Mouse (Mus musculus) neural tube, embryonic 13.5 days (tissue): ENCODE results near the gene Uvrag. TPM values are rescaled to one million over a fixed set of nuclear protein-coding genes. Genes with fewer than 3 reads are reported as not detected.

Source experiments
- ATAC-seq: fragments of 200-750 bp; cut with Nextera tagmentation; 2 replicates; pipeline ENCODE4 v1.8.0; 2017; ENCODE audit warnings: low read depth, mild to moderate bottlenecking, moderate TSS enrichment, moderate library complexity
- H3K27ac ChIP-seq: fragments of 300-500 bp; sonication (generic); replicated peaks from 2 replicates; pipeline ENCODE4 v1.5.1; 2015; ENCODE audit warnings: moderate library complexity, mild to moderate bottlenecking, inconsistent platforms
- H3K27me3 ChIP-seq: fragments of 300-500 bp; sonication (generic); 2 replicates; pipeline ENCODE4 v1.6.1; 2015; ENCODE audit warnings: mild to moderate bottlenecking, inconsistent platforms
- H3K36me3 ChIP-seq: fragments of 300-500 bp; sonication (generic); 2 replicates; pipeline ENCODE4 v1.6.1; 2015; ENCODE audit warnings: mild to moderate bottlenecking, inconsistent platforms
- H3K4me1 ChIP-seq: fragments of 300-500 bp; sonication (generic); replicated peaks from 2 replicates; pipeline ENCODE4 v1.6.1; 2015; ENCODE audit warnings: inconsistent platforms
- H3K4me2 ChIP-seq: fragments of 300-500 bp; sonication (generic); 2 replicates; pipeline ENCODE4 v1.6.1; 2015; ENCODE audit warnings: inconsistent platforms, mild to moderate bottlenecking, moderate library complexity
- H3K4me3 ChIP-seq: fragments of 300-500 bp; sonication (generic); 2 replicates; pipeline ENCODE4 v1.5.1; 2015; ENCODE audit warnings: mild to moderate bottlenecking, inconsistent platforms
- H3K9ac ChIP-seq: fragments of 300-500 bp; sonication (generic); 2 replicates; pipeline ENCODE4 v1.6.1; 2015; ENCODE audit warnings: moderate library complexity, mild to moderate bottlenecking, inconsistent platforms
- H3K9me3 ChIP-seq: fragments of 300-500 bp; sonication (generic); 2 replicates; pipeline ENCODE4 v1.6.1; 2016; ENCODE audit warnings: inconsistent platforms
- WGBS: fragments of 180-500 bp; shearing (Covaris S2); methylation state at CpG from one replicate; pipeline ENCODE4 v1.1.7; 2015; 5-methylcytosine and 5-hydroxymethylcytosine counted together
- polyA plus RNA-seq: library from polyadenylated mRNA; unstranded; fragments of >200 nt; fragmentation: Nextera tagmentation; extraction: Ambion mirVana; gene quantifications from 2 replicates; pipeline ENCODE4 v1.2.1, GENCODE M21; 2015

The Uvrag gene
- polyA plus RNA-seq, 1 experiment from 2014 or later, result 16.6 TPM

DNA sequence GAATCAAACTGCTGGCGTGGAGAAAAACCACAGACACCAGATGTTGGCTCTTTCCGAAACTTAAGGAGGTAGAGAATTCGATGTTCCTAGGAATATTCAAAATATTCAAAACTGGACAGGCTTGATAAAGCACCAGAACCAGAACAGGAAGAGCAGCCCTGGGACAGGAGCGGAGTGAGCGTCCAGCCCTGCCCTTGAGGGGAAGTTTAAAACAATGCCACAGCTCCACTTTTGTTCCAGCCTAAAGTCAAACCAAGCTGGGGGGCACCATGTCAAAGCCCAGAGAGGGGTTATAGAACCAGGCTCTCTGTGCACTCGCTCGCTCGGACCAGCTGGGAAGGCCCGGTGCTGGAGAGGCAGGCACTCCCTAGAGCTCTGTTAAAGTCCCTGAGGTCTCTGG is 8.3 kb downstream of the Uvrag start:
- Histone ChIP-seq H3K36me3 (no peaks in the 10 kb centered on the region), H3K9me3 (0 out of 2 replicates have a peak, but pooled peaks cover 4% of the 10 kb centered on the region), H3K4me1 (peaks cover 12% of the 10 kb centered on the region), H3K4me2 (no peak overlapping the region), H3K4me3 (no peak overlapping the region), H3K9ac (no peak overlapping the region), H3K27ac (no peak overlapping the region), H3K27me3 (no peaks in the 10 kb centered on the region)
- 87% methylated on average over 9 of the region's 9 CpGs for WGBS
- ATAC-seq, result no peak

DNA sequence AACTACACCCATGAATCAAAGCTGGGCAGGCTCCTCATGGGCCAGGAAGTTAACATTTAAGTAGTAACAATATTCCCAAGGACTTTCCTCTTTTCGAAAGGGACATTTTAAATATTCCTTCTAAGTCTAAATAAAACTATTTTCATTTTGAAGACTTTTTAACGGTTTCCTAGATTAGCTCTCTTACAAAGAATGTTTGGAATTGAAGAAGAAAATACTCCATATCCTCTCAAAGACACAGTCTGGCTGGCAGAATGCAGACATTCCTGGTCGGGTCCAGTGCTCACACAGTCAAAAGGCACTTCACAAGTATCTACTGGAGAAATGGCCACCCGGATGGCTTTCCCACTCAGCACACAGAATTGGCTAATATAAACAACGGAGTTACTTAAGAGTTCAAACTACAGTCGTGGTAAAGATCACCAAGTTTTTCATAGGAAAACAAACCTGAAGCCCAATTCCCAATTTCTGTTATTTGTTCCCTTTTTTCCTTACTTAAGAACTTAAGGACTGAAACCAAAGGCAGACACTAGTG is 9.1 kb downstream of the Uvrag start:
- Histone ChIP-seq H3K9ac (no peak overlapping the region), H3K27ac (no peak overlapping the region), H3K4me3 (no peak overlapping the region), H3K36me3 (no peaks in the 10 kb centered on the region), H3K4me1 (peaks cover 18% of the 10 kb centered on the region), H3K9me3 (0 out of 2 replicates have a peak, but pooled peaks cover 4% of the 10 kb centered on the region), H3K4me2 (no peak overlapping the region), H3K27me3 (no peaks in the 10 kb centered on the region)
- WGBS, result 74% methylated on average over 6 of the region's 6 CpGs
- ATAC-seq, result no peak

DNA sequence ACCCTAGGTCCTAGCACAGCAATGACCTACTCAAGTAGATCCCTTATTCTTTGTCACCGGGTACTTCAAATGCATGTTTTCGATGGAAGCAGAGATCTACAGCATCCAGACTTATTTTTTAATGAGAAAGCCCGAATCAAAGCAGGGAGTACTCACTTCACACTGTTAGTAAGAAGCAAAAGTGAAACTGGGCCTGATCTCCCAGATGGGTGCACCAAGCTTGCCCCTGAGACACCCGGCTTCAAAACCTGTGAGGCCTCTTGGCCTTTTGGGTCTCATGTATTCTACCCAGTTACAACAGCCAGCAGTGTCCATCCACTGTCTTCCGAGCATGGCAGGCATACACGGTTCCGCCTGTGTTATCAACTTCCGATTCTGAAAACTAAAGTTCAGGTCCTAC is 12.0 kb downstream of the Uvrag start:
- H3K4me1 ChIP-seq, result peaks cover 24% of the 10 kb centered on the region
- ATAC-seq, result no peak
- WGBS, result 92% methylated on average over 8 of the region's 8 CpGs
- H3K36me3 ChIP-seq, result 0 out of 2 replicates have a peak, but pooled peaks cover 4% of the 10 kb centered on the region
- no peaks in the 10 kb centered on the region for H3K9me3 ChIP-seq
- no peak overlapping the region for H3K27ac ChIP-seq
- no peak overlapping the region for H3K4me3 ChIP-seq
- no peak overlapping the region for H3K9ac ChIP-seq
- H3K27me3 ChIP-seq, result no peaks in the 10 kb centered on the region
- H3K4me2 ChIP-seq, result no peak overlapping the region

DNA sequence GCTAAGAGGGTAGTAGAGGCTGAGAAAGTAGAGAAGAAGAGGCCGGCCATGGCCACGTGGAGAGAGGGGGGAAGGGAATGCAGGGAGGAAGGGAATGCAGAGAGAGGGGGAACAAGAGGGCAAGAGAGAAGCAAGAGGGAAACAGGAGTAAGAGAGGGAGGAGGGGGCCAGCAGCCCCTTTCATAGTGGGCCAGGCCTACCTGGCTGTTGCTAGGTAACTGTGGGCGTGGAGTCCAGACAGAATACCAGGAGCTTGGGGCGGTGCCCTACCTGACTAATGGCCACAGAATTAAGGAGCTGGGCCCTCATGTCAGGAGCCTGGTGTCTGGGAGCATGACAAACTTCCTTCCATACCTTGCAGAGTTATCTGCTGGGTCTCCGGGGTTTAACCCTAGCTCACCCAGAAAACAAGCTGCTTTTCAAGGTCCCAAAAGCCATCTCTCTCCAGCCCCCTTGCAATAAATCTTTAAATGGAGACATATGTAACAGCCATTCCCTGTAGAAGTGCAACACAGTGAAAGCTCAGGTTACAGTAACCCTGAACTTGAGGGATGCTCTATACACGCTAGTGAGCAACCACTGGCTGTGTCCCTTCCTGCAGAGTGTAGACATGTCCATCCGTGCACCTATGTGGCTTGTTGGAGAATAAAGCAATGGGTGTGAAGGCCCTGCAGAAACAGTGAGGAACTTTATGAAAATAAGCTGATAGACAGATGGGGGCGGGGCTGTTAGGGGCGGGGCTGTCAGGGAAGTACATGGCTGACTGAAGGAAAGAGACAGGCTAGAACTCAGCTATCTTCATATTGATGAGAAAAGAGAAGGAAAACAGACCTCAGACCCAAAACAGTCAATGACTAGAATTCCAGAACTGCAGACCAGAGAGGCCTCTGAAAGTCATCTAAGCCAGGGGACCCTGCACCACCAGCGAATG is 12.7 kb downstream of the Uvrag start:
- H3K4me1 ChIP-seq, result peaks cover 24% of the 10 kb centered on the region
- 0 out of 2 replicates have a peak, but pooled peaks cover 4% of the 10 kb centered on the region for H3K36me3 ChIP-seq
- no peaks in the 10 kb centered on the region for H3K27me3 ChIP-seq
- H3K9me3 ChIP-seq, result no peaks in the 10 kb centered on the region
- H3K9ac ChIP-seq, result no peak overlapping the region
- no peak for ATAC-seq
- H3K4me2 ChIP-seq, result no peak overlapping the region
- H3K4me3 ChIP-seq, result no peak overlapping the region
- H3K27ac ChIP-seq, result no peak overlapping the region
- WGBS, result 49% methylated on average over 10 of the region's 10 CpGs

DNA sequence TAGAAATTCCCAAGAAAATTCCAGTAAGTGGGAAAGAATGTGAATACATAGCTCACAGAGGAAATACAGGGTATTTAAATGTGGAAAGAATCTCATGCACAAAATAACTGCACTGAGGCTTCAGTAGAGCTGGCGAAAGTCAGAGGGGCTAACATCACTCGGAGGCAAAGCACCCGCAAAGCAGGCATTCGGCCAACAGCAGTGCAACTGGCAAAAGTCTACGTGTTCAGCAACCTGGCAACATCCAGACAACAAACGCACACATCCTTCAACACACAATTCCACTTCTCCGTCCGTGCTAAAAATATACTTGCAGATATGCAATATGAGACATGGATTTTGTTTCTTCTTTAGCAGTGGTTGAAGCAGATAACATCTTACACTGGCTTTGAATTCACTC is 14.9 kb downstream of the Uvrag start:
- Histone ChIP-seq H3K4me2 (no peak overlapping the region), H3K36me3 (0 out of 2 replicates have a peak, but pooled peaks cover 4% of the 10 kb centered on the region), H3K27ac (no peak overlapping the region), H3K27me3 (no peaks in the 10 kb centered on the region), H3K4me1 (peaks cover 24% of the 10 kb centered on the region), H3K4me3 (no peak overlapping the region), H3K9ac (no peak overlapping the region), H3K9me3 (no peaks in the 10 kb centered on the region)
- ATAC-seq, result no peak
- 88% methylated on average over 8 of the region's 8 CpGs for WGBS

DNA sequence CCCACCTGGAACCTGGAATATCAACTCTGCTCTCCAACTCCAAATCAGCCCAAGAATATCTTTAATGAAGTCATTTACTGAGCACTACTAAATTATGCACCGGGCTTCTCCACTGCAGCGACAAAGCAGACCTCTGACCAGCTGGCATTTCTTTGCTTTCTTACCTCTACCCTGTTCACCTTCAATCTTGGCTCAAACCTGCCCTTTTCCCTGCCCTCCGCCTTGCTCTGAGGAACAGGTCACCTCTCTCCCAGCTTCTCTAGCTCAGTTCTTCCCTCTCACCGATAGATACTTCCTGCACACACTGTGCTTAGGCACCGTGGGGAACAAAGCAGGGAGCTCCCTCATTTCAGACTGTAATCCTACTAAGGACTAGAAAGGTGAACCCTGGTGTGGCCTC is 18.3 kb downstream of the Uvrag start:
- peaks cover 12% of the 10 kb centered on the region for H3K4me1 ChIP-seq
- H3K4me3 ChIP-seq, result no peak overlapping the region
- no peak overlapping the region for H3K9ac ChIP-seq
- no peak for ATAC-seq
- 61% methylated on average over 5 of the region's 5 CpGs for WGBS
- no peak overlapping the region for H3K4me2 ChIP-seq
- no peaks in the 10 kb centered on the region for H3K27me3 ChIP-seq
- no peaks in the 10 kb centered on the region for H3K9me3 ChIP-seq
- no peak overlapping the region for H3K27ac ChIP-seq
- 0 out of 2 replicates have a peak, but pooled peaks cover 4% of the 10 kb centered on the region for H3K36me3 ChIP-seq

DNA sequence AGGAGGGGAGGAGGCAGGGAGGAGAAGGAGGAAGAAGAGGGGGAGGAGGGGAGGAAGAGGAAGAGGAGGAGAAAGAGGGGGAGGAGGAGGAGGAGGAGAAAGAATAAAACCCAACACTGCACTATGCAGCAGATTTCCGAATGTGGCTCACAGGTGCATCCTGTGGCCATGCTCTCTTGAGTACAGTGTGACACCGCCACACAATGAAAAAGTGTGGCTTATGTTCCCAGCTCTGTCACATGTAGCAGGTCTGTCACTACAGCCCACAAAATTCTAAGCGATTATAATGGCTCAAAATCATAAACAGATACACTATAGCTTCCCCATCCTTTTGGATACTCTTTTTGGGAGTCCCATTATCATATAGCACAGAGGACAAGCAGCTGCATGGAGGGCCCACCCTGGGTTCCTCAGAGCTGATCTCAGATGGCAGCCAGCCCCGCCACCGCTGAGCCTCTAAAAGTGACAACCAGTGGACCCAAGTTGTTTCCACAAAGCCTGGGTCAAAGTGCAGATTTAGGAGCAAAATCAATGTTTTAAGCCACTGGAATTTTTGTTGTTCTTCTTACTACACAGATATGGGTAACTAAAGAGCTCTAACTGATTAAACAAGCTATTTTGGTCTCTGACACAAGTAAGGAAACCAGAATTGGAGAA is 19.9 kb downstream of the Uvrag start:
- Histone ChIP-seq H3K27me3 (no peaks in the 10 kb centered on the region), H3K4me3 (no peak overlapping the region), H3K9ac (no peak overlapping the region), H3K27ac (no peak overlapping the region), H3K4me2 (no peak overlapping the region), H3K9me3 (no peaks in the 10 kb centered on the region), H3K4me1 (0 out of 2 replicates have a peak, but pooled peaks cover under 1% of the 10 kb centered on the region), H3K36me3 (0 out of 2 replicates have a peak, but pooled peaks cover 10% of the 10 kb centered on the region)
- no peak for ATAC-seq
- WGBS, result 89% methylated on average over 5 of the region's 5 CpGs

DNA sequence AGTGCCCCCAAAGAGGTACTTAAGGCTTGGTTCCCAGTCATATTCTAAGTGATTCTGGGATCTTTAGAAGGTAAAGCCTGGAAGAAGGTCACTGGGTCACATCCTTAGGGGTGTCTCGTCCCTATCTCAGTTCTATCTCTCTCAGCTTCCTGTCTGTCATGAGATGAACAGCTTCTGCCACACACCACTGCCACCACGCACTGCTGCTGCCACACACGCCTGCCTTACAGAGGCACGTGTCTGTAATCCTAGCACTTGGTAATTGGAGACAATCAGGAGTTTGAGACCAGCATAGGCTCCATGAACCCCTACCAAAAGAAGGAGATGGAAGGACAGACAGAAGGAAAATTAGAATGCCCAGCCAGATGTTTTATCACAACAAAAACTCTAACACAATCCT is 20.9 kb downstream of the Uvrag start:
- no peak overlapping the region for H3K9ac ChIP-seq
- ATAC-seq, result no peak
- H3K9me3 ChIP-seq, result no peaks in the 10 kb centered on the region
- 0 out of 2 replicates have a peak, but pooled peaks cover 10% of the 10 kb centered on the region for H3K36me3 ChIP-seq
- WGBS, result 89% methylated on average over 4 of the region's 4 CpGs
- no peak overlapping the region for H3K27ac ChIP-seq
- H3K4me3 ChIP-seq, result no peak overlapping the region
- no peak overlapping the region for H3K4me2 ChIP-seq
- no peaks in the 10 kb centered on the region for H3K4me1 ChIP-seq
- H3K27me3 ChIP-seq, result no peaks in the 10 kb centered on the region

DNA sequence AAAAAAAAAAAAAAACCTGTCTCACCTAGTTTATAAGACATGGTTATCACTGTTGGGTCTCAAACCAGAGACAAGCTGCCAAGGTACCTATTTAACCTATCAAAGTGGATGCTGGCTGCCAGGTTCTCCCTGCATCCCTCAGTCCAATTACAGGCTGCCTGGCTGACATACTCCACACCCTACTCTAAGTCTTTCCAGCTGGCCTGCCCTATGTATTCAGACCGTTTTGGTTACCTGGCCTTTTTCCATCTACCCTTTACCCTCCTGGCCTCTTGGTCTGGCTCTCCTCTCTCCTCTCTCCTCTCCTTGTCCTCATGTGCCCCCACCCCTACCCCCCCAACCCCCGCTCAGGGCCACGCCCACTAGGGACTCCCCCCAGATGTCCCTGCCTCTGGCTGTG is 24.2 kb downstream of the Uvrag start:
- Histone ChIP-seq H3K27ac (no peak overlapping the region), H3K36me3 (0 out of 2 replicates have a peak, but pooled peaks cover 5% of the 10 kb centered on the region), H3K4me1 (no peaks in the 10 kb centered on the region), H3K4me2 (no peak overlapping the region), H3K9me3 (no peaks in the 10 kb centered on the region), H3K9ac (no peak overlapping the region), H3K27me3 (no peaks in the 10 kb centered on the region), H3K4me3 (no peak overlapping the region)
- 88% methylated on average over 3 of the region's 3 CpGs for WGBS
- no peak for ATAC-seq

DNA sequence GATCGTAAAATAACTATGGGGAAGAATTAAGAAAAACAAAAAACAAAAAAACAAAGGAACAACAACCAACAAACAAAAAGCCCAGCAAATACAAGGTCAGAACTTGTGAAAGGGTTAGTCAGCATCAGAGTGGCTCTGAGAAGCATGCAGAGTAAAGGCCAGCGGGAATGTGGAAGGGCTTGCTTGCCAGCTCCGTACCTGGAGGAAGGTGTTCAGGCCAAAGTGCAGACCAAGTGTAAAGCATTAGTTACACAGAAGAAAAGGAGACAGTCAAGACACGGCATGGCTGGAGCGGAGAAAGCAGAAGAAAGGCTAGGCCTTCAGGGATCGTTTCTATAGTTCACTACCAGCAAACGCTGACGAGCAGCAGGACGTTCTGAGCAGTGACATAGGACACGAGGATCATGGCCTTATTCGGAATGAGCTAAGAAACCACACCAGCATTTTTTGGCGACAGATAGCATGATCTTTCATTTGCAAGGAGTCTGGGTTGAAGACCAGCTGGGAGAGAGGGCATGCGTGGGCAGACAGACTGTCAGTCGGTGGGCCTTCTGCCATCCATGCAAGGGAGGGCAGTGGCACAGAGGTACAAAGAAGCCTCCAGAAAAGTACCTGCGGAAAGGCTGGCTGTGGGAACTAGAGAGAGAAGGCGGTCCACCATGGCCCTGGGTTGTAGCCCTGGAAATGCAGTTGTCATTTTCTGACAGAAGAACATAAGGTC is 26.8 kb downstream of the Uvrag start:
- no peak for ATAC-seq
- no peaks in the 10 kb centered on the region for H3K27me3 ChIP-seq
- no peak overlapping the region for H3K4me2 ChIP-seq
- H3K27ac ChIP-seq, result no peak overlapping the region
- 0 out of 2 replicates have a peak, but pooled peaks cover 5% of the 10 kb centered on the region for H3K36me3 ChIP-seq
- WGBS, result 88% methylated on average over 16 of the region's 16 CpGs
- no peak overlapping the region for H3K9ac ChIP-seq
- no peaks in the 10 kb centered on the region for H3K9me3 ChIP-seq
- H3K4me3 ChIP-seq, result no peak overlapping the region
- H3K4me1 ChIP-seq, result no peaks in the 10 kb centered on the region

DNA sequence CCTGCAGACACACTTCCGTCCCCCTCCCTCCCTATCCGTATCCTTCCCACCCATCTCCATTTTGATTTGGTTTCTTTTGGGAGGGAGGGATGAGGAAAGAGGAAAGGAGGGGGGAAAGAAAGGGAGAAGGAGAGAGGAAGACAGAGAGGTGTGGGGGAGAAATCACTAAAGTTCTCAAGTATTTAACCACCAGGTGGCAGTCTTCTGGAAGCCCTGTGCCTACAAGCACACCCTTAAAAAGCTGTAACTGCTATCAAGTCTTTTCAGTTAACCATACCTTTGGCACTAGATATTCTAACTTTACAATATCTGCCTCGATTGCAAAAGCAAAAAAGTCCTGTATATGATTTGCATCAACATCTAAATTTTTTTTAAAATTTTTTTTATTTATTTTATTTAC is 33.4 kb downstream of the Uvrag start:
- no peaks in the 10 kb centered on the region for H3K36me3 ChIP-seq
- peaks cover 14% of the 10 kb centered on the region for H3K4me1 ChIP-seq
- no peak overlapping the region for H3K4me3 ChIP-seq
- H3K4me2 ChIP-seq, result no peak overlapping the region
- no peaks in the 10 kb centered on the region for H3K27me3 ChIP-seq
- H3K9ac ChIP-seq, result no peak overlapping the region
- 57% methylated on average over 3 of the region's 3 CpGs for WGBS
- no peak for ATAC-seq
- no peak overlapping the region for H3K27ac ChIP-seq
- no peaks in the 10 kb centered on the region for H3K9me3 ChIP-seq
